Mouse (Mus musculus) neural tube, embryonic 15.5 days (tissue): ENCODE results near the gene Slc25a29. TPM values are rescaled to one million over a fixed set of nuclear protein-coding genes. Genes with fewer than 3 reads are reported as not detected.
A peak's percentile ranks its signal among the peaks of the same experiment; 100 is the strongest.

ENCODE experiments used
- ATAC-seq: fragments of 200-750 bp; cut with Nextera tagmentation; 2 replicates; pipeline ENCODE4 v1.8.0; 2017; ENCODE audit warnings: mild to moderate bottlenecking, moderate TSS enrichment, moderate library complexity; ENCODE audit not compliant: low FRiP score
- H3K27ac ChIP-seq: fragments of 300-500 bp; sonication (generic); replicated peaks from 2 replicates; pipeline ENCODE4 v1.5.1; 2015; ENCODE audit warnings: mild to moderate bottlenecking, inconsistent platforms
- H3K27me3 ChIP-seq: fragments of 300-500 bp; sonication (generic); replicated peaks from 2 replicates; pipeline ENCODE4 v1.6.1; 2015; ENCODE audit warnings: inconsistent platforms
- H3K36me3 ChIP-seq: fragments of 300-500 bp; sonication (generic); 2 replicates; pipeline ENCODE4 v1.6.1; 2015; ENCODE audit warnings: inconsistent platforms
- H3K4me1 ChIP-seq: fragments of 300-500 bp; sonication (generic); 2 replicates; pipeline ENCODE4 v1.6.1; 2015; ENCODE audit warnings: inconsistent platforms
- H3K4me2 ChIP-seq: fragments of 300-500 bp; sonication (generic); 2 replicates; pipeline ENCODE4 v1.6.1; 2015; ENCODE audit warnings: inconsistent platforms, mild to moderate bottlenecking, moderate library complexity
- H3K4me3 ChIP-seq: fragments of 300-500 bp; sonication (generic); replicated peaks from 2 replicates; pipeline ENCODE4 v1.5.1; 2015; ENCODE audit warnings: mild to moderate bottlenecking, inconsistent platforms
- H3K9ac ChIP-seq: fragments of 300-500 bp; sonication (generic); replicated peaks from 2 replicates; pipeline ENCODE4 v1.6.1; 2015; ENCODE audit warnings: mild to moderate bottlenecking, inconsistent platforms
- H3K9me3 ChIP-seq: fragments of 300-500 bp; sonication (generic); replicated peaks from 2 replicates; pipeline ENCODE4 v1.6.1; 2016; ENCODE audit warnings: inconsistent platforms
- WGBS: fragments of 180-500 bp; shearing (Covaris S2); methylation state at CpG from one replicate; pipeline ENCODE4 v1.1.7; 2015; ENCODE audit warnings: mixed read lengths; 5-methylcytosine and 5-hydroxymethylcytosine counted together
- microRNA counts: library from miRNA; unstranded; fragments of <30 nt; microRNA quantifications from one replicate; lab custom pipeline; 2016
- microRNA-seq: library from miRNA; unstranded; fragments of <30 nt; microRNA quantifications from one replicate; pipeline ENCODE4, GENCODE M21; 2017
- polyA plus RNA-seq: library from polyadenylated mRNA; unstranded; fragments of >200 nt; fragmentation: Nextera tagmentation; extraction: Ambion mirVana; gene quantifications from 2 replicates; pipeline ENCODE4 v1.2.1, GENCODE M21; 2015

The Slc25a29 gene
- polyA plus RNA-seq, 1 experiment from 2014 or later: 19.9 TPM

DNA sequence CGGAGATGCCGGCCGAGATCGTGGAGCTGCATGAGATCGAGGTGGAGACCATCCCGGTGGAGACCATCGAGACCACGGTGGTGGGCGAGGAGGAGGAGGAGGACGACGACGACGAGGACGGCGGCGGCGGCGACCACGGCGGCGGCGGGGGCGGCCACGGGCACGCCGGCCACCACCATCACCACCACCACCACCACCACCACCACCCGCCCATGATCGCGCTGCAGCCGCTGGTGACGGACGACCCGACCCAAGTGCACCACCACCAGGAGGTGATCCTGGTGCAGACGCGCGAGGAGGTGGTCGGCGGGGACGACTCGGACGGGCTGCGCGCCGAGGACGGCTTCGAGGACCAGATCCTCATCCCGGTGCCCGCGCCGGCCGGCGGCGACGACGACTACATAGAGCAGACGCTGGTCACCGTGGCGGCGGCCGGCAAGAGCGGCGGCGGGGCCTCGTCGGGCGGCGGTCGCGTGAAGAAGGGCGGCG lies 42.2 kb downstream of the Slc25a29 start:
- peak overlapping the region; percentile 98 for H3K27ac ChIP-seq
- no peaks in the 10 kb centered on the region for H3K9me3 ChIP-seq
- ATAC-seq: peak; percentile 0; the same call in 1 of the 2 replicates
- H3K4me3 ChIP-seq: peak overlapping the region; percentile 97
- WGBS: 0% methylated on average over 53 of the region's 71 CpGs
- H3K4me1 ChIP-seq: peaks cover 44% of the 10 kb centered on the region
- peak overlapping the region; percentile 69 for H3K4me2 ChIP-seq
- peak overlapping the region; percentile 95 for H3K9ac ChIP-seq
- no peaks in the 10 kb centered on the region for H3K36me3 ChIP-seq
- no peaks in the 10 kb centered on the region for H3K27me3 ChIP-seq

DNA sequence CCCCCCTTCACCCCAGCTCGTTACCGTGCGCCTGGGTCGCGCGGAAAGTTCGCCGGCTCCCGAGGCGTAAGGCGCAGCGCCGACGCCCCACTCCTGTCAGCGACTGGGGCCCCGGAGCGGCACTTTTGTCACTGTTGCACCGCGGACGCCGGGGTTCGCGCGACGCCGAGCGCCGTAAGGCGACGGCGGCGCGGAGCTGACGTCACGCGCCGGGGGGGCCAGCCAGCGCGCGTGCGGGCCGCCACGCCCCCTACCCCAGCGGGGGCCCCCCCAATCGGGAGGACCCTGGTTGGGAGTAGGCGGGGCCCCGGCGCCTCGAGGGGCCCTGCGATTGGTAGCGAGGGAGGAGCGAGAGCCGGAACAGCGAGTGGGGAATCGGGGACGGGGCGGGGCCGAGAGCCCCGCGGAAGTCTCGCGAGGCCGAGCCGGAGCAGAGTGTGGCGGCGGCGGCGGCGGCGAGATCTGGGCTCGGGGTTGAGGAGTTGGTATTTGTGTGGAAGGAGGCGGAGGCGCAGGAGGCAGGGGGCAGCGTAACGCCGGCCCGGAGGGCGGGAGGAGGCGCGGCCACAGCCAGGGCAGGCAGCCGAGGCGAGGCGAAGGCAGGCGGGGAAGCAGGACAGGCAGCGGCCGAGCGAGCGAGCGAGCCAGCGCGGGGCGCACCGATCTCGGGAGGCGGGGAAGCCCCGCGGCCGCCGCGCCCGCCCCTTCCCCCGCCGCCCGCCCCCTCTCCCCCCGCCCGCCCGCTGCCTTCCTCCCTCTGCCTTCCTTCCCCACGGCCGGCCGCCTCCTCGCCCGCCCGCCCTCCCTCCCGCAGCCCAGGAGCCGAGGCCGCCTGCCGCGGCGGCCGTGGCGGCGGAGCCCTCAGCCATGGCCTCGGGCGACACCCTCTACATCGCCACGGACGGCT lies 42.9 kb downstream of the Slc25a29 start, which contains the start of gene Yy1:
Gene Yy1 (plus strand): TSS at position 428 of the 907 bp plus-strand sequence.
- Histone ChIP-seq H3K27ac (peak within 1 kb of the TSS; percentile 98), H3K27me3 (no peaks in the 10 kb centered on the region), H3K4me2 (peak within 1 kb of the TSS; percentile 69), H3K9ac (peak within 1 kb of the TSS; percentile 95), H3K9me3 (no peaks in the 10 kb centered on the region), H3K36me3 (no peaks in the 10 kb centered on the region), H3K4me3 (peak within 1 kb of the TSS; percentile 97), H3K4me1 (peaks cover 42% of the 10 kb centered on the region)
- WGBS: under 1% methylated on average over 84 of the region's 127 CpGs
- peak; percentile 93 for ATAC-seq

DNA sequence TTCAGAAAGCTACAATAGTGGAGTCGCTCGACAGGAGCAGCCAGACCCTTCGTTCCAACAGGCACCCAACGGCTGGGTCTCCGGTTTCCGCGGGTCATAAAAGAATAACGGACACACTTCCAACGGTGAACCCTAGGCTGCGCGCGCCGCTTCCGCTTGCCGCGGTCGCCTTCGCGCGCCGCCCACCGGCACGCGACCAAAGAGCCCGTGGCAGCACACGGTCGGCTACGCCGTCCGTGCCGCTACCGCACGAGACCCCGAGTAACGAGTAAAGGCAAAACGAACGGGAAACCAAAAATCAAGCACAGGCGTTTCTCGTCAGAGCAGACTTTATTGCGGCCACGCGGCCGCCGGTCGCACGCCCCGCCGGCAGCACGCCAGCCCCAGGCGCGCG lies 43.5 kb downstream of the Slc25a29 start:
- H3K4me2 ChIP-seq: peak overlapping the region; percentile 60
- peak overlapping the region; percentile 64 for H3K9ac ChIP-seq
- H3K36me3 ChIP-seq: no peaks in the 10 kb centered on the region
- 0% methylated on average over 52 of the region's 52 CpGs for WGBS
- H3K27me3 ChIP-seq: no peaks in the 10 kb centered on the region
- H3K27ac ChIP-seq: peak overlapping the region; percentile 98
- H3K4me1 ChIP-seq: peaks cover 40% of the 10 kb centered on the region
- peak overlapping the region; percentile 97 for H3K4me3 ChIP-seq
- ATAC-seq: peak; percentile 60
- no peaks in the 10 kb centered on the region for H3K9me3 ChIP-seq

DNA sequence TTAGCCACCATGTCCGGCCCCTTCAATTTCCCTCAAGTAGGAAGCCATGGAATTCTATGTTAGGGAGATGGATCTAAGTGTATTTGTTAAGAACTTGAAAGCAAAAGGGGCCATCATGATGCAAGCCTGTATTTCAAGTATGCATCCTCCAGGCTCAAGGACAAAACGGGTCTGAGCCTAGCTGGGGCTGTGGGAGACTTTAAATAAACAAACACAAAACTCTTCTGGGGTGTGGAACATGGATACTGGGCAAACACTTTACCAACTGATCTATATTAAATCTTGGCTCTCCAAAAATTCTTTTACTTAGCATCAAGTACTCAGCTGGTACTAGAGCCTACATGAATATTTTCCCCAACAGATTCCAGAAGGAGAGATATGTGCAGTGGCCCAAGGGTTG lies 48.4 kb downstream of the Slc25a29 start:
- peaks cover 5% of the 10 kb centered on the region for H3K36me3 ChIP-seq
- H3K27ac ChIP-seq: no peak overlapping the region

DNA sequence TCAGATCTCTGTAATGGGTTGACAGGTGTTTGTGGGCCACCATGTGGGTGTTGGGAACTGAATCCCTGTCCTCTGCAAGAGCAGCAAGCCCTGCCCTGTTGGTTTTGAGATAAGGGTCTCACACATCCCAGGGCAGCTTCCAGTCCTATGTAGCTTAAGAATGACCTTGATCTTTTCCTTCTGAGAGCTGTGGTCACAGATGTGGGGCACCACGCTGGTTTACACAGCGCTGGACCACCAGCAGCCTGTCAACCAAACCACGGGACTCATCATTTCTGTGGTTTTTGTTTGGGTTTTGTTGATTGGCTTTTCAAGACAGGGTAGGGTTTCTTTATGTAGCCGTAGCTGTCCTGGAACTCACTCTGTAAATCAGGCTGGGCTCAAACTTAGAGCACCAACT lies 50.5 kb downstream of the Slc25a29 start:
- H3K9ac ChIP-seq: no peak overlapping the region
- no peaks in the 10 kb centered on the region for H3K9me3 ChIP-seq
- no peak overlapping the region for H3K27ac ChIP-seq
- H3K4me2 ChIP-seq: no peak overlapping the region
- H3K4me3 ChIP-seq: no peak overlapping the region
- peaks cover 3% of the 10 kb centered on the region; the same call in 1 of the 2 replicates for H3K4me1 ChIP-seq
- H3K36me3 ChIP-seq: peaks cover 5% of the 10 kb centered on the region
- no peak for ATAC-seq
- no peaks in the 10 kb centered on the region for H3K27me3 ChIP-seq
- 92% methylated on average over 4 of the region's 4 CpGs for WGBS

More for the DNA sequence above, 48.4 kb downstream of the Slc25a29 start:
- Histone ChIP-seq H3K4me3 (no peak overlapping the region), H3K9me3 (no peaks in the 10 kb centered on the region), H3K27me3 (no peaks in the 10 kb centered on the region), H3K9ac (no peak overlapping the region), H3K4me2 (no peak overlapping the region), H3K4me1 (peaks cover 19% of the 10 kb centered on the region)
- 93% methylated on average over 2 of the region's 2 CpGs for WGBS
- no peak for ATAC-seq

DNA sequence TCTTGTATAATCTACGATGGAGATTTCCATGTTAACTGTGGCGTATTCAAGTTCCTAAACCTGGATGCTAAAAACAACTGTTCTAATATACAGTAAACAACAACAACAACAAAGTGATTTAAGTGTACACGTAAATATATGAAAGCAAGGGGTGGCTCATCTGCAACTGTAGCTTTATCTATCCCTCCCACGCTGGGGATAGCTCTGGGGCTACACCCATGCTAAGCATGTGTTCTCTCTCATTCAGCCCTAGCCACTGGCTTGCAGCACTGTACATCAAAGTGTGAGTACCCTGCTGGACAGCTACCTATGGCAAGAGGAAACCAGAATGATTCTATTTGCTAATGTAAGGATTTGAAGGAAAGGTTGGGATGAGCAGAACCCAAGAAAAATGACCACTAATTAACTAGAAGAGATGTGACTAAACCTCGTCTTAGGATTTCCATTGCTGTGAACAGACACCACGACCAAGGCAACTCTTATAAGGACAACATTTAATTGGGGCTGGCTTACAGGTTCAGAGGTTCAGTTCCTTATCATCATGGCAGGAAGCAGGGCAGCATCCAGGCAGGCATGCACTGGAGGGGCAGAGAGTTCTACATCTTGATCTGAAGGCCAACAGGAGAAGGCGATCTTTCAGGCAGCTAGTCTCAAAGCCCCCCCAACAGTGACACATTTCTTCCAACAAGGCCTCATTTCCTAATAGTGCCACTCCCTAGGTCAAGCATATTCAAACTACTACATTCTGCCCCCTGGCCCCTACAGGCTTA lies 55.4 kb downstream of the Slc25a29 start:
- Histone ChIP-seq H3K27ac (no peak overlapping the region), H3K9me3 (peaks cover 4% of the 10 kb centered on the region; the same call in 1 of the 2 replicates), H3K4me2 (no peak overlapping the region), H3K4me1 (no peaks in the 10 kb centered on the region), H3K4me3 (no peak overlapping the region), H3K27me3 (no peaks in the 10 kb centered on the region), H3K9ac (no peak overlapping the region), H3K36me3 (peaks cover 16% of the 10 kb centered on the region)
- ATAC-seq: no peak
- 98% methylated on average over 7 of the region's 7 CpGs for WGBS

MicroRNAs within 50 kb of the gene (microRNA counts, 519-probe panel; counts per million panel counts)
- microRNA mmu-miR-345-3p (lab: Ali Mortazavi, UCI) (not detected), microRNA mmu-miR-345-5p (lab: Ali Mortazavi, UCI) (2,496 counts per million, percentile 58 among the panel's probes with 10 or more counts)

Small RNA genes lying within 50 kb of the gene (microRNA-seq; reads per million reads assigned to microRNA genes)
- gene Mir345: 53.7 reads per million, percentile 44 among the genes with 10 or more reads in this experiment

Other genes starting within 250 kb of the Slc25a29 start
- 2.4 and 8.7 TPM in 2 replicates for gene Degs2, start 133.6 kb downstream of the Slc25a29 start, polyA plus RNA-seq
- 10.2 and 13.7 TPM in 2 replicates for gene Yy1, start 42.9 kb downstream of the Slc25a29 start, polyA plus RNA-seq
- 6.7 and 7.7 TPM in 2 replicates for gene Slc25a47, start 163 bp upstream of the Slc25a29 start, polyA plus RNA-seq
- 7.4 and 7.6 TPM in 2 replicates for gene Wdr25, start 57.7 kb upstream of the Slc25a29 start, polyA plus RNA-seq
- 100 and 102 TPM in 2 replicates for gene Wars, start 58.3 kb upstream of the Slc25a29 start, polyA plus RNA-seq
- gene Begain, start 232.3 kb upstream of the Slc25a29 start, polyA plus RNA-seq: 31.0 and 37.9 TPM in 2 replicates